Mouse (Mus musculus) G1E (cell line): Measurements from ENCODE around the gene Ebp. TPM values are rescaled to one million over a fixed set of nuclear protein-coding genes. Genes with fewer than 3 reads are reported as not detected.

ENCODE experiments used
- ATAC-seq: 2 replicates; pipeline ENCODE4 v1.8.0; 2016; ENCODE audit warnings: mild to moderate bottlenecking; ENCODE audit not compliant: insufficient number of reproducible peaks, poor library complexity, low FRiP score, severe bottlenecking; ENCODE audit errors: extremely low read depth
- DNase-seq: peaks from one replicate; pipeline ENCODE4 v3.0.0; 2012; ENCODE audit warnings: low spot score
- H3K27me3 ChIP-seq: 2 replicates; pipeline ENCODE4 v1.6.1; 2012; ENCODE audit warnings: mild to moderate bottlenecking, low read length, inconsistent platforms; ENCODE audit not compliant: insufficient read depth
- H3K36me3 ChIP-seq: replicated peaks from 2 replicates; pipeline ENCODE3; 2012; ENCODE audit warnings: mild to moderate bottlenecking, inconsistent platforms
- H3K4me1 ChIP-seq: 2 replicates; pipeline ENCODE4 v1.6.1; 2012; ENCODE audit warnings: low read depth, low read length, inconsistent platforms, mixed read lengths; ENCODE audit not compliant: insufficient read depth
- H3K4me3 ChIP-seq: 2 replicates; pipeline ENCODE4 v1.5.1; 2012; ENCODE audit warnings: low read depth, mild to moderate bottlenecking, inconsistent platforms, low read length, moderate library complexity, mixed read lengths
- H3K9me3 ChIP-seq: replicated peaks from 2 replicates; pipeline ENCODE4 v1.6.1; 2012; ENCODE audit warnings: inconsistent platforms
- CTCF ChIP-seq: IDR thresholded peaks from 2 replicates; pipeline ENCODE4 v1.5.1; 2012; ENCODE audit warnings: low read depth, low read length, inconsistent platforms, mixed read lengths
- GATA1 ChIP-seq: IDR thresholded peaks from 2 replicates; pipeline ENCODE4 v1.6.1; 2012; ENCODE audit warnings: borderline replicate concordance, low read length, inconsistent platforms, mixed read lengths
- GATA2 ChIP-seq: IDR thresholded peaks from 2 replicates; pipeline ENCODE4 v1.6.1; 2012; ENCODE audit warnings: low read depth, low read length, inconsistent platforms, borderline replicate concordance
- POLR2AphosphoS5 ChIP-seq: IDR thresholded peaks from 2 replicates; pipeline ENCODE4 v1.6.1; 2012; ENCODE audit warnings: low read depth, low read length, inconsistent platforms; ENCODE audit not compliant: insufficient replicate concordance
- TAL1 ChIP-seq: conservative IDR thresholded peaks from 2 replicates; pipeline ENCODE4 v1.6.1; 2012; ENCODE audit warnings: low read depth, low read length, inconsistent platforms, mixed read lengths
- polyA plus RNA-seq: library from polyadenylated mRNA; stranded (reverse); fragments of >175 nt; gene quantifications from 2 replicates; pipeline ENCODE4 v1.2.3, GENCODE M21; 2012
- total RNA-seq, 2 experiments: library from RNA; stranded (forward) in 1 of 2; stranded (reverse) in 1 of 2; fragments of 200-1000 nt in 1 of 2; fragments of >200 nt in 1 of 2; fragmentation: Nextera tagmentation in 1 of 2; gene quantifications; 2 replicates each; pipeline ENCODE4 v1.2.3; 2014 to 2017

Ebp gene
- total and polyA plus RNA-seq, 3 experiments = 2.3 to 52.7 (median 17.1) TPM

DNA sequence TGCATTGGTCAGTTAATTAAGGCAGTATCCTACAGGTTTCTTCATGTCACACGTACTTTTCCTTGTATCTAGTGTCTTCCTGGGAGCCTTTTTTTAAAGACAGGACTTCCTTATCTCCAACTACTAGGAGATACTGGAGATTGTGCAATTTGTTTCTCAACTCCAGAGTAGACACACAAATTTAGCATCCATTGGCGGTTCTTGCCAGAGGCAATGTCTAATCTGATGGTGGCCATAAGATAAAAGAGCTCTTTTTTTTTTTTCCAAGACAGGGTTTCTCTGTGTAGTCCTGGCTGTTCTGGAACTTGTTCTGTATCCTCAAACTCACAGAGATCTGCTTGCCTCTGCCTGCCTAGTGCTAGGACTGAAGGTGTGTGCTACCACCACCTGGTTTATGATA lies 16.4 kb upstream of the Ebp start:
- no peaks in the 10 kb centered on the region for H3K36me3 ChIP-seq
- no peak for TF ChIP-seq CTCF
- TF ChIP-seq GATA1 = no peak
- TF ChIP-seq TAL1 = no peak
- ATAC-seq (no peak), DNase-seq (no peak)
- no peak overlapping the region for H3K4me3 ChIP-seq
- H3K9me3 ChIP-seq = no peaks in the 10 kb centered on the region
- H3K27me3 ChIP-seq = no peaks in the 10 kb centered on the region
- H3K4me1 ChIP-seq = peaks cover 31% of the 10 kb centered on the region

DNA sequence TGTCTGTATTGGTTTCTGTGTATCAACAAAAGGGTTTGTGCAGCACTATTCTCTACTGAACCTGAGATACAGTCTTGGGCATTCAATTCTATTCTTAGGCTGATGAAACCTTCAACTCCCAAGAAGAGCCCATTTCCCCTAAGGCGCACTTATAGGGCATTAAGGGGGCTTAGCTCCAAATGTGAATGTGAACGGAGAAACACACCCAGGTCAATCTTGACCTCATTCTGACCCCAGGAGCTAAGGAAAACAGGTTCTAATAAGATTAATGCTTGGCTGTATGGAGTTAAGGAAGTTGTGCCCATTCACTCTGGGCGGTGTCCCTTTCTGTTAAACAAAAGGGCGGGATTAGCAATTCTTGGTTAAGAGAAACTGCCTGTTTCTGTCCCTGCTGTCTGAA lies 13.9 kb upstream of the Ebp start:
- H3K4me1 ChIP-seq = peaks cover 31% of the 10 kb centered on the region
- H3K36me3 ChIP-seq = no peaks in the 10 kb centered on the region
- DNase-seq (no peak), ATAC-seq (no peak)
- H3K4me3 ChIP-seq = no peak overlapping the region
- no peak for TF ChIP-seq GATA1
- no peak for TF ChIP-seq TAL1
- TF ChIP-seq CTCF = no peak
- TF ChIP-seq GATA2 = no peak
- H3K27me3 ChIP-seq = peaks cover 4% of the 10 kb centered on the region; the same call in 1 of the 2 replicates
- H3K9me3 ChIP-seq = no peaks in the 10 kb centered on the region

DNA sequence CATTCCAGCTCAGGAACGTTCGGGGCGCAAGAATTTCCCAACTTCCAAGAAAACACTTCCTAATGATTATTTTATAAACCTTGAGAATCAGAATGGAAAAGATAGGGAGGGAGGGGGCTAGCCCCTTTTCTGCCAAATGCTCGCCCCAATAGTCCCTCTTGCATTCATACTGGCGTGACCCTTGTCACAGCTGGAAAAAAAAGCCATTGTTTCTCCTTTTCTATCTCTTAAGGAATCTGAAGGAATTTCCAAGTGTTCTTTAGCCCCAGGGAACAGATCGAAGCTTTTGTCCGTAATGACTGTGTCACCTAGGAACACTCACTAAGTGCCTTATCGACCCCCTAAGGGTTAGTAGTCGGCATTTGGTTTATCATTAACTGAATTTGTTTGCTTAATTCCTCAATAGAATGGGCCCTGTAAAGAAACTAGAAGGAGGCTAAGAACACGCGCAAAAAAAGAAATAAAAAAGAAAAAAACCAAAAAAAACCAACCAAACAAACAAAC lies 13.4 kb upstream of the Ebp start:
- H3K4me3 ChIP-seq = peak overlapping the region; percentile 72; the same call in 1 of the 2 replicates
- TF ChIP-seq CTCF (no peak), TAL1 (no peak), GATA2 (no peak), GATA1 (no peak), POLR2AphosphoS5 (no peak)
- H3K9me3 ChIP-seq = no peaks in the 10 kb centered on the region
- DNase-seq (no peak), ATAC-seq (no peak)
- peaks cover 4% of the 10 kb centered on the region; the same call in 1 of the 2 replicates for H3K27me3 ChIP-seq
- peaks cover 30% of the 10 kb centered on the region for H3K4me1 ChIP-seq
- H3K36me3 ChIP-seq = no peaks in the 10 kb centered on the region

DNA sequence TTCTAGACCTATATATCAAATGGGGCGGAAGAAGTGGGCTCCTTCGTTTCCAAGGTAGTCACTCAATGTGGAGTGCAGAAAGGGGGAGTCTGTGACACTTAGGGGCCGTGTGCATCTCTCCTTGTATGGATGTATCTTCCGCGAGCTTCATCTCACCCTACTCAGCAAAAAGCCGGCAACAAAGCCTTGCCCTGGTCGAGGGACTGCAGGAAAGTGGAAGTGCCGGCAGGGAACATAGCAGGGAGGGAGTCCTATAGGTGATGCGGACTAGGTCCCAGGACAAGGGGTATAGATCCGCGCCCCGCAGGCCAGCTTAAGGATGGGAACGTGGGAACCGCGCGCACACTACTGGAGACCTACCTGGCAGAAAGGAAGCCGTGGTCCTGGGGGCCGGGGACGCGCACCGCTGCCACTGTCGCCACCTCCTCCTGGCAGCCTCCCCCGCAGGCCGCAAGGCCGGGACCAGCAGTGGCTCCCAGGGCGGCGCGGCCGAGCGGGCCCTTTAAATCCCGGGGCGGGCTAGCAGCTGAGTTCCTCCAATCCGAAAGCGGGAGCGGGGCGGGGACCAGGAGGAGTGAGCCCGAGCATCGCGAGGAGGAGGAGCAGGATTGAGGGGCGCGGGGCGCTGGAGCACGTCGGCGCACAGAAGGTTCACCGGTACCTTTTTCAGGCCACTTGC lies 12.8 kb upstream of the Ebp start, which contains the start of gene Porcn:
TSS of gene Porcn (minus strand) at position 511 of the 679 bp plus-strand sequence.
- H3K27me3 ChIP-seq = peaks cover 4% of the 10 kb centered on the region; the same call in 1 of the 2 replicates
- TF ChIP-seq GATA1 (no peak), POLR2AphosphoS5 (no peak), CTCF (no peak), GATA2 (no peak), TAL1 (no peak)
- DNase-seq (peak; percentile 84), ATAC-seq (peak; percentile 66)
- no peaks in the 10 kb centered on the region for H3K36me3 ChIP-seq
- peak within 1 kb of the TSS; percentile 72 for H3K4me3 ChIP-seq
- H3K9me3 ChIP-seq = no peaks in the 10 kb centered on the region
- peaks cover 25% of the 10 kb centered on the region for H3K4me1 ChIP-seq

DNA sequence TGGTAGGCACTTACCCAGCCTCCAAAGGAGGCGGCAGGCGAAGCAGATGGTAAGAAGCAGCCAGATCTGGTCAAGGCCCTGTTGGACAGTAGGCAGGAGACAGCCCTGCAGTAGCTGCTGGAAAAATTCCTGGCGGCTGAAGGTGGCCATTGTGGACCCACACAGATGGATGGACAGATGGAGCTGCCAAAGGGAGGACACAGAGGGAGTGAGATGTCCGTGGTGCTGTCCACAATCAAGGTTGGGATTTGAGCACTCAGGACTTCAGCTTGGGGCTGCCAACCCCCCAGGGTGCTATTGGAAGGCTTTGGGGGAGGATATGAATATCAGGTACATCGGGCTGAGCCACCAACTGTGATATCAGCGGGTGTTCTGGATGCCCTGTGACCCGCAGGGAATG lies 12.2 kb upstream of the Ebp start:
- H3K9me3 ChIP-seq = no peaks in the 10 kb centered on the region
- peaks cover 4% of the 10 kb centered on the region; the same call in 1 of the 2 replicates for H3K27me3 ChIP-seq
- ATAC-seq = no peak

DNA sequence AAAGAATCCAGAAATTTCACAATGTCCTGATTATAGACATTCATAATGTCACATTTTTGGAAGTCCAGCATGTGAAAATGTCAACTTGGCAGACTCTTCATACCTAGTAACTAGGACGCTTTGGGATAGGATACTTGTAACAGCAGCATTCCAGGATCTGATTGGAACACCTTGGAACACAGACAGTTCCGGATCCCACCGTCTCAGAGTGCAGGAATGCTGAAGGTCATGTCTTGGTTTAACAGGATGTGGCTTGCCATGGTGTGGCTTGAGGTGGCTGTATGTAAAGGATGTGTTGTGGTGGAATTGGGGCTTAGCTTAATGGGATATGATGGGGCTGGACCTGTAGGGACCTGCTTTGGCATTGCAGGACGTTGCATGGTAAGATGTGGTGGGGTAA lies 11.8 kb upstream of the Ebp start:
- TF ChIP-seq GATA2 (no peak), POLR2AphosphoS5 (no peak), TAL1 (no peak), CTCF (no peak), GATA1 (no peak)
- ATAC-seq (no peak), DNase-seq (no peak)
- no peaks in the 10 kb centered on the region for H3K36me3 ChIP-seq
- H3K4me3 ChIP-seq = no peak overlapping the region
- H3K4me1 ChIP-seq = peaks cover 22% of the 10 kb centered on the region
- no peaks in the 10 kb centered on the region for H3K9me3 ChIP-seq
- peaks cover 4% of the 10 kb centered on the region; the same call in 1 of the 2 replicates for H3K27me3 ChIP-seq

More for the DNA sequence above, 12.2 kb upstream of the Ebp start:
- Histone ChIP-seq H3K4me1 (peaks cover 22% of the 10 kb centered on the region), H3K36me3 (no peaks in the 10 kb centered on the region), H3K4me3 (no peak overlapping the region; the same call in 1 of the 2 replicates)
- no peak for TF ChIP-seq GATA1
- no peak for TF ChIP-seq TAL1
- no peak for TF ChIP-seq CTCF
- TF ChIP-seq GATA2 = no peak
- TF ChIP-seq POLR2AphosphoS5 = no peak
- no peak for DNase-seq

DNA sequence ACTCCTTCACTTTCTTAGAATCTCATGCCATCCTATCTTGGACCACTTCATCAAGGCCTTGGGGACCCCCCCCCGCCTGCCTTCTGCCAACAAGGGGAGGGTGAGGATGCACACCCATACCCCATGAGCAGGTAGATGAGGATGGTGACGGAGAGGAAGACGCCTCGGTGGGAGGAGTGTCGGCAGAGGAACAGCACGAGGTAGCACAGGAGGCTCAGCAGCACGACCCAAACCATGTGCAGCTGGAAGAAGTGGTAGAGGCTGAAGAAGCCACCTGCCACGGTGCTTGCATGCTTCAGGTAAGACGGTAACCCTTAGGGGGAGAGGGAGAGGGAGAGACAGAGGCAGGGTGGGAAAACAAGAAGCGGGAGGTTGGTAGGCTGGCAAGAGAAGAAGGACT lies 10.8 kb upstream of the Ebp start:
- no peaks in the 10 kb centered on the region for H3K9me3 ChIP-seq
- H3K27me3 ChIP-seq = peaks cover 4% of the 10 kb centered on the region; the same call in 1 of the 2 replicates
- peaks cover 22% of the 10 kb centered on the region for H3K4me1 ChIP-seq
- no peak overlapping the region for H3K4me3 ChIP-seq
- DNase-seq (no peak), ATAC-seq (no peak)
- TF ChIP-seq POLR2AphosphoS5 (no peak), TAL1 (no peak), GATA2 (no peak), GATA1 (no peak), CTCF (no peak)
- no peaks in the 10 kb centered on the region for H3K36me3 ChIP-seq
